Mouse (Mus musculus): Measurements from ENCODE around the gene Acbd3.

Acbd3 gene

GRCm38 (mm10) chr1:180782906-180783579 is 57.2 kb downstream of the Acbd3 start:
- H3K27me3 ChIP-seq (ENCODE audit: control insufficient read depth, insufficient read depth, low read length, poor library complexity, severe bottlenecking), result no peaks in the 10 kb centered on the region
- H3K36me3 ChIP-seq (ENCODE audit: control insufficient read depth, insufficient read depth, low read length, poor library complexity, severe bottlenecking), result no peaks in the 10 kb centered on the region
- DNase-seq (ENCODE audit: low read depth, low spot score), result no peak

GRCm38 (mm10) chr1:180783580-180783928 is 57.7 kb downstream of the Acbd3 start:
- no peaks in the 10 kb centered on the region for H3K36me3 ChIP-seq (ENCODE audit: control insufficient read depth, insufficient read depth, low read length, poor library complexity, severe bottlenecking)
- no peaks in the 10 kb centered on the region for H3K27me3 ChIP-seq (ENCODE audit: control insufficient read depth, insufficient read depth, low read length, poor library complexity, severe bottlenecking)
- DNase-seq (ENCODE audit: low read depth, low spot score), result no peak

- no peak for DNase-seq (ENCODE audit: low read depth, low spot score)
- H3K27me3 ChIP-seq (ENCODE audit: control insufficient read depth, insufficient read depth, low read length, poor library complexity, severe bottlenecking), result peaks cover 3% of the 10 kb centered on the region; the same call in 1 of the 2 replicates
- H3K36me3 ChIP-seq (ENCODE audit: control insufficient read depth, insufficient read depth, low read length, poor library complexity, severe bottlenecking), result no peaks in the 10 kb centered on the region
These were observed 66.1 kb downstream of the Acbd3 start for GRCm38 (mm10) chr1:180791821-180792480.

- peaks cover 3% of the 10 kb centered on the region; the same call in 1 of the 2 replicates for H3K27me3 ChIP-seq (ENCODE audit: control insufficient read depth, insufficient read depth, low read length, poor library complexity, severe bottlenecking)
- no peak for DNase-seq (ENCODE audit: low read depth, low spot score)
These were observed 67.0 kb downstream of the Acbd3 start for GRCm38 (mm10) chr1:180792814-180793213.

GRCm38 (mm10) chr1:180793445-180794117 is 67.7 kb downstream of the Acbd3 start:
- DNase-seq (ENCODE audit: low read depth, low spot score), result peak; percentile 53
- no peaks in the 10 kb centered on the region for H3K36me3 ChIP-seq (ENCODE audit: control insufficient read depth, insufficient read depth, low read length, poor library complexity, severe bottlenecking)
- H3K27me3 ChIP-seq (ENCODE audit: control insufficient read depth, insufficient read depth, low read length, poor library complexity, severe bottlenecking), result peaks cover 3% of the 10 kb centered on the region; the same call in 1 of the 2 replicates

More at GRCm38 (mm10) chr1:180792814-180793213, 67.0 kb downstream of the Acbd3 start:
- H3K36me3 ChIP-seq (ENCODE audit: control insufficient read depth, insufficient read depth, low read length, poor library complexity, severe bottlenecking), result no peaks in the 10 kb centered on the region

- no peak for DNase-seq (ENCODE audit: low read depth, low spot score)
- no peaks in the 10 kb centered on the region for H3K36me3 ChIP-seq (ENCODE audit: control insufficient read depth, insufficient read depth, low read length, poor library complexity, severe bottlenecking)
- H3K27me3 ChIP-seq (ENCODE audit: control insufficient read depth, insufficient read depth, low read length, poor library complexity, severe bottlenecking), result peaks cover 3% of the 10 kb centered on the region; the same call in 1 of the 2 replicates
These were observed 68.3 kb downstream of the Acbd3 start for GRCm38 (mm10) chr1:180794170-180794569.

GRCm38 (mm10) chr1:180798660-180799059 is 72.8 kb downstream of the Acbd3 start:
- Histone ChIP-seq H3K27me3 (ENCODE audit: control insufficient read depth, insufficient read depth, low read length, poor library complexity, severe bottlenecking) (peaks cover 3% of the 10 kb centered on the region; the same call in 1 of the 2 replicates), H3K36me3 (ENCODE audit: control insufficient read depth, insufficient read depth, low read length, poor library complexity, severe bottlenecking) (peaks cover 8% of the 10 kb centered on the region)
- DNase-seq (ENCODE audit: low read depth, low spot score), result no peak

- Histone ChIP-seq H3K36me3 (ENCODE audit: control insufficient read depth, insufficient read depth, low read length, poor library complexity, severe bottlenecking) (peaks cover 9% of the 10 kb centered on the region), H3K27me3 (ENCODE audit: control insufficient read depth, insufficient read depth, low read length, poor library complexity, severe bottlenecking) (peaks cover under 1% of the 10 kb centered on the region; the same call in 1 of the 2 replicates)
These were observed 73.4 kb downstream of the Acbd3 start for GRCm38 (mm10) chr1:180799253-180799652.

GRCm38 (mm10) chr1:180800022-180800421 is 74.2 kb downstream of the Acbd3 start:
- H3K36me3 ChIP-seq (ENCODE audit: control insufficient read depth, insufficient read depth, low read length, poor library complexity, severe bottlenecking), result peaks cover 12% of the 10 kb centered on the region

More at GRCm38 (mm10) chr1:180799253-180799652, 73.4 kb downstream of the Acbd3 start:
- DNase-seq (ENCODE audit: low read depth, low spot score), result no peak

GRCm38 (mm10) chr1:180800814-180801213 is 75.0 kb downstream of the Acbd3 start:
- H3K27me3 ChIP-seq (ENCODE audit: control insufficient read depth, insufficient read depth, low read length, poor library complexity, severe bottlenecking), result no peaks in the 10 kb centered on the region
- peaks cover 15% of the 10 kb centered on the region for H3K36me3 ChIP-seq (ENCODE audit: control insufficient read depth, insufficient read depth, low read length, poor library complexity, severe bottlenecking)
- DNase-seq (ENCODE audit: low read depth, low spot score), result peak; percentile 26

More at GRCm38 (mm10) chr1:180800022-180800421, 74.2 kb downstream of the Acbd3 start:
- DNase-seq (ENCODE audit: low read depth, low spot score), result peak; percentile 33
- no peaks in the 10 kb centered on the region for H3K27me3 ChIP-seq (ENCODE audit: control insufficient read depth, insufficient read depth, low read length, poor library complexity, severe bottlenecking)

GRCm38 (mm10) chr1:180801466-180801994 is 75.7 kb downstream of the Acbd3 start:
- H3K36me3 ChIP-seq (ENCODE audit: control insufficient read depth, insufficient read depth, low read length, poor library complexity, severe bottlenecking), result peaks cover 19% of the 10 kb centered on the region
- H3K27me3 ChIP-seq (ENCODE audit: control insufficient read depth, insufficient read depth, low read length, poor library complexity, severe bottlenecking), result no peaks in the 10 kb centered on the region
- DNase-seq (ENCODE audit: low read depth, low spot score), result no peak
